Mouse (Mus musculus): ENCODE results near the gene Ints2.

GRCm38 (mm10) chr11:86257460-86258076 lies at the start of gene Ints2:
- TF ChIP-seq CTCF (IDR thresholded peaks at IDR 0.05; ENCODE audit: borderline replicate concordance, extremely low read depth, insufficient read depth, insufficient read length) (no peak), POLR2A (IDR thresholded peaks at IDR 0.05; ENCODE audit: borderline replicate concordance, extremely low read depth, insufficient read depth, insufficient read length, poor library complexity, severe bottlenecking) (peak; percentile 65; the same call in 1 of the 2 replicates)

Measured in brain, embryonic 14.5 days (tissue).